Mouse (Mus musculus) right cerebral cortex, postnatal 25 days (tissue): ENCODE results near the gene Flnb.

Experiments
- DNase-seq: peaks from one replicate; pipeline ENCODE4 v3.0.0; 2022

Flnb gene

DNA sequence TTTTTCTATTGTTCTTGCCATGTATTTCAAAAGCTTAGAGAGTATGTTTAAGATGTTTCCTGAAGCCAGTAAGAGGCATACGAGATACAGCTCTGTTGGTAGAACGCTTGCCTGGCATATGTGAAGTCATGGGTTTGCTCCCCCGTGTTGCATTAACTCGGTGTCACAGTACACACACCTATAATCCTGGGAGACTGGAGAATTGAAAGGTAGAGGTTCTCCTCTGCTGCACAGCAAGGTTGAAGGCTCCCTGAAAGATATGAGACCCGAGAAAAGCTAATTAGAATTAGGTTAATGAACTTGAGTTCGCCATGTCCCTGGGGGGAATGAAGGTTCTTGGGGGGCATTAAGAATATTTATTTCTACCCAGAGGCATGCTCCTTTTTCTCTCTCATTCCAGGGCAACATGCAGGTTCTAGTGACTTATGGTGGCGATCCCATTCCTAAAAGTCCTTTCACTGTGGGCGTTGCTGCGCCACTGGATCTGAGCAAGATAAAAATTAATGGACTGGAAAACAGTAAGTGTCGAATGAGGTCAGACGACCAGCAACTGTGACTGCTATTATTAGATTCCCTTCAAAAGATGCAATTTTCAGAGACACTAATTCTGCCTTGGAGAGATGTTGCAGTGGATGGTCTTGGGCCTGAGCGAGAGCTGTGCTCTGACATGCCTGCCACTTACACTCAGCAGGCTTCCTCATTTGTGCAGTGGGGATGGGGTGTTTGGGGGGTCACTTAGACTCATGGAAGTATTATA is 83.9 kb downstream of the Flnb start:
- DNase-seq, result no peak

- DNase-seq, result no peak
These were observed 89.3 kb downstream of the Flnb start for GRCm38 (mm10) chr14:7907058-7907457.

DNA sequence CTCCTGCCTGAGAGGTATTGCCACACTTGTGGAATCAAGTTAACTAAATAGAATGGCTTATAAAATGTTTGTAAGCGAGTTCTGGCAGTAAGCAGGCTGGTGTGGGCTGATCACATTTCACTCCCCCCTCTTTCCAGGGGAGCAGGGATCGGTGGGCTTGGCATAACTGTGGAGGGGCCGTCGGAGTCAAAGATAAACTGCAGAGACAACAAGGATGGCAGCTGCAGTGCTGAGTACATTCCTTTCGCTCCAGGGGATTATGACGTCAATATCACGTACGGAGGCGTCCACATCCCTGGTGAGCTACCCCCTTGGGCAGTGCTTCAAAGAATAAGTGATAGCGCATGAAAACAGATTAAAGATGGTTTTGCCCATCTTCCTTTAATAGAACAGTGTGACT is 91.7 kb downstream of the Flnb start:
- DNase-seq, result no peak

DNA sequence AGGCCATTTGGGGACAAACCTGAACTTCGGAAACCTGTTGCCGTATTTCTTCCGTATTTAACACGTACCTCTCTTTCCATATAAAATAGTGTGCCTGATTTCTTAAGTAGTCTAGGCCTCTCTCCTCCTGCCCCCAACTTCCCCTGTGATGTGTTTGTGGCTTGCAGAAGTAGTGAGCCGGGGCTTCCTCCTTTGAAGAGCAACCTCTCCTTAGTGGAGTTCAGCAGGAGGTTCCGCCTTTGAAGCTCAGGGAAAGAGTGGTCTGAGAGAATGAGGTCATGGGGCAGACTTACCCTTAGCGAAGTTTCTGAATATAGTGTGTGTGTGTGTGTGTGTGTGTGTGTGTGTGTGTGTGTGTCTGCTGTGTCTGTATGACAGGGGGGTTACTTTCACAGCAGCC is 96.1 kb downstream of the Flnb start:
- no peak for DNase-seq

- DNase-seq, result no peak
These were observed 96.7 kb downstream of the Flnb start for GRCm38 (mm10) chr14:7914461-7914860.

DNA sequence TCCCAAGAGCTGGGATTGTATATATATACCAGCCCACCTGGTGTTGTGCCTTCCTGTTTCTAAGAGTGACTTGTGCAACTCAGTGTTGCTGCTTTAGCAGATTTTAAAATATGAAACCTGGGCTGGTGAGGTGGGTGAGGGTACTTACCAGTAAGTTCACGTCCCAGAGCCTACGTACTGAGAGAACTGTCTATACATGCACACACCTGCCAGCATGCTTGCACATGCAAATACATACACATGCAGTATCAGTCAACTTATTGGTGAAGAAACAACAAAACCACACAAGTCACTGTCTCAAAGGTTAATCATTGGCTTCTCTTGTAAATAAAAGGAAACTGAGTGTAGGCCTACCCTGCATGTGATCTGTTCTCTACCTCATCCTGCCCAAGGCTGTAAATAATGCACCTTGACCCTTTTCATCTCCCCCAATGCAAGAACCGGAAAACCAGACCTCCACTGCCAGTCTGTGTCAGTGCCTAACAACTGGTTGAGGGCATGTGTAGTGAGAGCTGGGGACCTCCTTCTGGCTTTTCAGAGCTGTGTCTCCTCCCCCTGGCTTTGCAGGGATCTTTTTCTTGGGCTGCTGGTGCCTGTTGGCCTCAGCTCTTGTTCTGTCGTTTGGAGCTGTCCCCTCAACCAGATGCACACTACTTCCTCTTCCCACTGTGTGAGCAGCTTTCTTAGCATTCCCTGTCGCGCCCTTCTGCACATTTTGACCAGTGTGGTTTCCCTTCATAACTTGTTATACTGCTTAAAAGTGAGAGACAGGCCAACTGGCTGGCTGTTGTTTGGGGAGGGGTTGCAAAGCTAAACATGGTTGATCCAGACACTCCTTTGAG is 100.6 kb downstream of the Flnb start:
- no peak for DNase-seq

- no peak for DNase-seq
These were observed 101.6 kb downstream of the Flnb start for GRCm38 (mm10) chr14:7919309-7919708.

DNA sequence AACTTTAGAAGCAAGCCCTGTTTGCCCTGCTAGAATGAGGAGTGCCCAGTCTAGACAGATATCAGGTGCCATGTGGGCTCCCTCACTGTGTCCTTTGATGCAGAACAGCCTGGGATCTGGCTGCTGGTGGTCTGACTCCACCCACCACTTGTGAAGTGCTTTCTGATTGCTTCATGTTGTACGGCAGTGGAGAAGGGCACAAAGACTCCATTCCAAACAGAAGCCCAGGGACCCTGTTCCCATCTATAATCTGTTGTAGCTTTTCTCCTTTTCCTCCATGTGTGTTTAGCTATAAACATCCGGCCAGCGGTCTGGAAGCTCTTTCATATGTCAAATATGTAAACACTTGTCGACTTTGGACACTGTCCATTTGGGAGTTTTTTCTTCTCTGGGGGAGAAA is 102.2 kb downstream of the Flnb start:
- DNase-seq, result no peak

GRCm38 (mm10) chr14:7921459-7921858 is 103.7 kb downstream of the Flnb start:
- no peak for DNase-seq

- no peak for DNase-seq
These were observed 105.9 kb downstream of the Flnb start for GRCm38 (mm10) chr14:7923635-7924034.

GRCm38 (mm10) chr14:7928362-7928761 is 110.6 kb downstream of the Flnb start:
- no peak for DNase-seq

DNA sequence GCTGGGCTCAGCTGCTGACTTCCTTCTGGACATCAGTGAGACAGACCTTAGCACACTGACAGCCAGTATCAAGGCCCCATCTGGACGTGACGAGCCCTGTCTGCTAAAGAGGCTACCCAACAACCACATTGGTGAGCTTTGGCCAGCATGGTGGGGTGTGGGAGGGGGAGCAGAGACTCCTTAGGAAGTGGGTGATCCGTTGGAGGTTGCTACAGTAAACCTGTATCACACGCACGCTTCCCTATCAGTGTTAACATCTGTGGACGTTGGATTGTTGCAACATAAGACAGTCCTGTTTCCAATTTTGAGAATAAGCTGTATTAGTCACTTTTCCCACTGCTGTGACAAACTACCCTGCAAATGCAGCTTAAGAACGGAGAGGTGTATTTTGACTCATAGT is 111.3 kb downstream of the Flnb start:
- no peak for DNase-seq

GRCm38 (mm10) chr14:7932151-7932550 is 114.4 kb downstream of the Flnb start:
- DNase-seq, result no peak

- no peak for DNase-seq
These were observed 116.4 kb downstream of the Flnb start for GRCm38 (mm10) chr14:7934166-7934565.

- no peak for DNase-seq
These were observed 119.4 kb downstream of the Flnb start for GRCm38 (mm10) chr14:7937052-7937630.

GRCm38 (mm10) chr14:7938809-7939784 is 121.3 kb downstream of the Flnb start:
- no peak for DNase-seq

DNA sequence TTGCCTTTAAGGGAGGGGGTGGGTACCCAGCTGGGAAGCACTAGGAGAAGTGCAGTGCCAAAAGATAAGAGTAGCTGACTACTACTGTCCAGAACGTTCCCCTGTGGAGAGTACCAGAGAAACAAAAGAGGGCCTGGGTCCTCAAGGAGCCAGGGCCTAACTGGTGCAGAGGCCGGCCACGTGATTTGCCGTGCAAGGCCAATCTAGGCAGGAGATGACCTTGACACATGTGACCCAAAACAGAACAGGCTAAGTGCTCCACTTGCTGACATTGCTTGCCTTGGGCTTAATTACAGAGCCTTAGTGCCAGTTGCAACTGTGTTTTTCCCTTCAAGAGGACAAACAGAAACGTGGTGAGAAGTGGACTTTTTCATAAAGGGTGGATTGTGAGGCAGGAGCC is 123.7 kb downstream of the Flnb start:
- no peak for DNase-seq

DNA sequence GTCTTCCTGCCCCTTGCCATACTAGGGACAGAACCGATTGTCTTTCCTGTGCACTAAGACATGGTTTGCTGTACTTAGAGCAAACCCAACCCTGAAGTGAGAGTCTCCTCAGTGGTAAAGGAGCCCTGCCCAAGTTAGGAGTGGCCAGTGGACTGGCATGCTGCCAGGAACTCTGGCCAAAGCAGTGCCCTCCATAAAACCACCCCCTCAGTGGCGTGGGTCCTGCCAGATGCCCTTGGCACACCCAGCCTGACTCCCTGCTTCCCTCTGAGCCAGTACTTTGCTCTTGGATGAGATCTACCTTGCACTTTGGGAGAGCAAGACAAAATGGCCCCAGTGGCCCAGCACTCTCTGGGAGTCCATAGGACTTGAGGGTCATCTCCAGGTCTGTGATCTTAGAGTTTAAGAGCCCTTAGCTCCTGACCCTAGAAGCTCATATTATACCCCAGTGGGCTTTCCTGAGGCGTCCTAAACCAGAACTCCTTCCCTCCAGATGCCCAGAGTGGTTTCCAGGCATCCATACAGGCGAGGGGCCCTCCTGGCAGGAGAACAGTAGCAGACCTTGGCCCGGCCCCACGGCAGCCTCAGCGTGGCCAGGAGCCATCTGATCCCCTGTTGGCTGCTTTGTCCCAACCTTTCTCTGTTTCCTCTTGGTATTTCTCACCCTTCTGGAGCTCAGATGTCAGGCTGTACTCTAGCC is 125.5 kb downstream of the Flnb start:
- no peak for DNase-seq

GRCm38 (mm10) chr14:7943801-7944135 is 126.0 kb downstream of the Flnb start:
- no peak for DNase-seq

- no peak for DNase-seq
These were observed 126.7 kb downstream of the Flnb start for GRCm38 (mm10) chr14:7944349-7945039.

DNA sequence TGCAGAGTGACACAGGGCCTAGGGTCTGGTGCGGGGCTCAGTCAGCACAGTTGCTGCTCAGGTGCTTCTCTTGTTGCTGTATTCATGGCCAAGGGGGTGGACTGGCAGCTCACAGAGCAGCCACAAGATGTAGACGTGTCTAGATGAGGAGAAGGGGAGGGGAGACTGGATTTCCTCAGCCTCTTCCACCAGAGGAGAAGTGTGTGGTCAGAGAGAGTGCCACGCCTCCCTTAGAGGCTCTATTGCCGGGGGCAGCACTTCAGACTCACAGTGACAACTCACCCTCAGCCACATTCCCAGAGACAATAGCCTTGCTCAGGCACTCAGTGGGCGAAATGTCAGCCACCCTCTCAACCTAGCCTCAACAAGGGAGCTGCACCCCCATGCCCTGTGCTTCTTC is 127.5 kb downstream of the Flnb start:
- DNase-seq, result no peak

GRCm38 (mm10) chr14:7951234-7951633 is 133.5 kb downstream of the Flnb start:
- DNase-seq, result no peak
